Mouse (Mus musculus): ENCODE results near the gene Tbkbp1.

Tbkbp1 gene

GRCm38 (mm10) chr11:97138554-97139226, 12.6 kb downstream of the Tbkbp1 start:
- in situ Hi-C loops (cut with MboI; ENCODE audit: low pct_unique_long_range_greater_than_20kb in 1 of 2, low sequenced_read_pairs in 2 of 2, unreplicated experiment in 1 of 2), result no loop called here

DNA sequence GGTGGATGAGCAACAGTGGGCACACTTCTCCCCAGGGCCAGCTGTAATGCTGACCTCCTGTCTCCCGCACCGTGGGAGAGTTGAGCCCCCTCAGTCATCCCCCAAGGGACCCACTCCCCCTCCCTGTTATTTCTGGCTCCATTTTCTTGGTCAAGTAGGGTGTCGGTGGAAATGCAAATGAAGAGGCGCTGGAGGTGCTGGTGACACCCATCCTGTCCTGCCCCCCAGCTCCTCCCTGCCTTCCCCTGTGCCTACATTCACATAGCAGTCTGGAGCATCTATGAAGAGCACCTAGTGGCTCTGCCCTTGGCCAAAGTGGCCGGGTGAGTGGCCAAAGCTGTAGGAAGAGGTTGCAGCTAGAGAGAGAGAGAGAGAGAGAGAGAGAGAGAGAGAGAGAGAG, 18.0 kb downstream of the Tbkbp1 start:
- in situ Hi-C loops (cut with MboI; ENCODE audit: low pct_unique_long_range_greater_than_20kb in 1 of 2, low sequenced_read_pairs in 2 of 2, unreplicated experiment in 1 of 2), result no loop called here

GRCm38 (mm10) chr11:97132185-97132584, 19.1 kb downstream of the Tbkbp1 start:
- in situ Hi-C loops (cut with MboI; ENCODE audit: low pct_unique_long_range_greater_than_20kb in 1 of 2, low sequenced_read_pairs in 2 of 2, unreplicated experiment in 1 of 2), result no loop called here

DNA sequence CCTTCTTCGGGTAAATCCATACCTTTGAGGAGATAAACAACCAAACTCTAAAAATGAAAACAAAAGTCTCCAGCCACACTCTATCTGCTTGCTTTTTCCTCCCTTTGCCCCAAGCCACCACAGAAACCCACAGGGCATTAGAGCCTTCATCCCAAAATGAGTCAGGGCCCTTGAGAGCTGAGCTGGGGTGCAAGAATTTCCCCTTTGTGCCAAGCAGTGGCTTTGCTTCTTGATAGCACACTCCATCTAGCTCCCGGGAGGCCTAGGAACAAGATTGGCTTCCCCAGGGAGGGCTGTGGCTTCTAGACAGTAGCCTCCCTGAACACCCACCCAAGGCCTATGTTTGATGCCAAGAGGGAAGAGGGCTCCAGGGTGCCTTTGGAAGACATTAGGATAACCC, 19.6 kb downstream of the Tbkbp1 start:
- in situ Hi-C loops (cut with MboI; ENCODE audit: low pct_unique_long_range_greater_than_20kb in 1 of 2, low sequenced_read_pairs in 2 of 2, unreplicated experiment in 1 of 2), result no loop called here

- in situ Hi-C loops (cut with MboI; ENCODE audit: low pct_unique_long_range_greater_than_20kb in 1 of 2, low sequenced_read_pairs in 2 of 2, unreplicated experiment in 1 of 2), result no loop called here
Observed at GRCm38 (mm10) chr11:97130318-97130717, 21.0 kb downstream of the Tbkbp1 start.

- in situ Hi-C loops (cut with MboI; ENCODE audit: low pct_unique_long_range_greater_than_20kb in 1 of 2, low sequenced_read_pairs in 2 of 2, unreplicated experiment in 1 of 2), result no loop called here
Observed at GRCm38 (mm10) chr11:97128956-97129355, 22.3 kb downstream of the Tbkbp1 start.

- in situ Hi-C loops (cut with MboI; ENCODE audit: low pct_unique_long_range_greater_than_20kb in 1 of 2, low sequenced_read_pairs in 2 of 2, unreplicated experiment in 1 of 2), result no loop called here
Observed at GRCm38 (mm10) chr11:97127470-97128223, 23.6 kb downstream of the Tbkbp1 start.

DNA sequence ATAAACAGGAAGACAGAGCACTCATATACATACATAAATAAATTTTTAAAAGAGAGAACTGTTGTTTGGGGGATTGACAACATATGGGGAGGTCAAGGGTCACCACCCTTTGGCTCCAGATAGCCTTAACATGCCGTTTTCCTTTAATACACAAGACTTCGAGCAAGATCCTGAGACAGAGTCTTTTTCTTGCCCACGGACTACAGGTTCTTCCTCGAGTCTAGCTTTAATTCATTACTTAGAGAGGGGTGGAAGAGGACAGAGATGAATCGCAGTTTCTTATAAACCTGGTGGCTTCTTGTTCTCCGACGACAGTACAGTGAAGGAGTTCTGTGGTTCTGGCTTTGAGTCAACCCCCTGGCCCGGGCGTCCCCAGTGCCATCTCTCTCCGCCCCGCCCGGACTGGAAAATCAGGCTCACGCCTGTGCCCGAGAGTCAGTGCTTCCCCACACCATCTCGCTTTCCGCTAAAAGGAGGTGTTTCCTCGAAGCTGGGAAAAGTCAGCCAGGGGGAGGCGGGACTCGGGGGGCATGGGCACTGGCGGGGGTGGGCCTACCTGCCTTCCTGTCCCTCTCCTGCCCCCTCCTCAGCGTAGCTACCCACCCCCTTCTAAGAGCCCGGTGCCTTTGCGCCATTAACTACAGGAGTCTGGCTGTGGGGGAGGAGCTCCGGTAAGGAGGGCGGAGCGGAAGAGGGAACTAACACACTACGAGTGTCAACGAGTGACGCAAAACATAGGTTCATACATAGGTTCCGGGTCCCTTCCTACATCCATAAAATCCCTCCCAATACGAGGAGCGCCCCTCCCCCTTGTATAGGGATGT, 24.4 kb downstream of the Tbkbp1 start:
- in situ Hi-C loops (cut with MboI; ENCODE audit: low pct_unique_long_range_greater_than_20kb in 1 of 2, low sequenced_read_pairs in 2 of 2, unreplicated experiment in 1 of 2), result no loop called here

GRCm38 (mm10) chr11:97124266-97125036, 26.8 kb downstream of the Tbkbp1 start:
- in situ Hi-C loops (cut with MboI; ENCODE audit: low pct_unique_long_range_greater_than_20kb in 1 of 2, low sequenced_read_pairs in 2 of 2, unreplicated experiment in 1 of 2), result no loop called here

- in situ Hi-C loops (cut with MboI; ENCODE audit: low pct_unique_long_range_greater_than_20kb in 1 of 2, low sequenced_read_pairs in 2 of 2, unreplicated experiment in 1 of 2), result no loop called here
Observed at GRCm38 (mm10) chr11:97123282-97123890, 27.9 kb downstream of the Tbkbp1 start.

DNA sequence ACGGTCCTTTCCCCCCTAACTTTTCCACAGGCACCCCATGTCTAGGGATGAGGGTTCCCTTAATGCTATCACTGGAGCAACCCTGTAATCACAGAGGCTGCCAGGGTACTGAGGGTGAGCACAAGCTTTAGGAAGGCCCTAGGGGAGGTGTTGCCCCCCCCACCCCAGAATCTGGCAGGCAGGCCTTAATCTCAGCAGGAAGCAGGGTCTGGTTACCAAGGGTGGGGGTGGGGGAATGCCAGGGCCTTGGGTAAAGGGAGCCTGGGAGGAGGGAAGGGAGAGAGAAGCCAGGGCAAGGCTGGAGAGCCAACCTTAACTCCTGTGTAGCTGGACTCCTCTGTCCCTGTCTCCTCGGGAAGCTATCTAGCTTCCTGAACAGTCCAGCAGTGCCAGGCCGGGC, 30.7 kb downstream of the Tbkbp1 start:
- in situ Hi-C loops (cut with MboI; ENCODE audit: low pct_unique_long_range_greater_than_20kb in 1 of 2, low sequenced_read_pairs in 2 of 2, unreplicated experiment in 1 of 2), result no loop called here

- in situ Hi-C loops (cut with MboI; ENCODE audit: low pct_unique_long_range_greater_than_20kb in 1 of 2, low sequenced_read_pairs in 2 of 2, unreplicated experiment in 1 of 2), result no loop called here
Observed at GRCm38 (mm10) chr11:97120221-97120620, 31.1 kb downstream of the Tbkbp1 start.

- in situ Hi-C loops (cut with MboI; ENCODE audit: low pct_unique_long_range_greater_than_20kb in 1 of 2, low sequenced_read_pairs in 2 of 2, unreplicated experiment in 1 of 2), result no loop called here
Observed at GRCm38 (mm10) chr11:97115797-97116196, 35.5 kb downstream of the Tbkbp1 start.

DNA sequence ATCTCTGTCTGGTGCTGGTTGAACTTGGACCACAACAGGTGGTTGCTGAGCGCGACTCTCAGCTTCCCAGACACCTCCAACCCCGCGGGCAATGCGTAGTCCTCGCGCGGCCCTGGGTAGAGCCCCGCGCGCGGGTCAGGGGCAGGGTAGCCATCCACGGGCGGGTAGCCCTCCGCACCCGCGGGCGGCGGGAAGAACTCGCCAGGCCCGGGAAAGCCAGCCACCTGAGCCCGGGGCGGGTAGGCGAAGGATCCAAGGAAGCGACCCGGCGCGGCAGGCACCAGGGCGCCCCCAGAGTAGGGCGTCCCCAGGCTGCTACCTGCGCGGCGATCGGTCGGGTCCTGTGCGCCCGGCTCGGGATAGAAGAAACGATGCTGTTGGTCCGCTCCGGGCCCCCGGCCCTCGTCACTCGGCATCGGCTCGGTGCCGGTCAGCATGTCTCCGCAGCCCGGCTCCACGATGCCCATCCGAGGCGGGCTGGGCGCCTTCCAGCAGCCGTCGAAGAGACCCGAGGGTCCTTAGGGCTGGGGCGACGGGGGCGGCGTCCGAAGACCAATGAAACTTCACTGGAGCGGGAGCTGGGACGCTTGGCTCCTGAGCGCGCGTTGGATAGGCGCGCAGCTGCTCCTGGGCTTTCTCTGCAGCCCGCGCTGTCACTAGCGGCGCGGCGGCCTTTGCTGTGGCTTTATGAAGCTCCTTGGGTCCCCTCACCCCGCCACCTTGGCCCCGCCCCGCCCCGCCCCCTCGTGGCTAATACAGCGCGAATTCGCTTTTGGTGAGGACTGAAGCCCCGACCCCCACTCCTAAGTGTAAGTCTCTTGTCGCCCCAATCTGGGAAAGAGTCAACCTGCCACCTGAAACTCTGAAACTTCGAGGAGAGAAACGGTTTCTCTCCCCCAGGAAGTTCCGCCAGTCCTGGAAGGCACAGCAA, 36.4 kb downstream of the Tbkbp1 start, which contains the start of gene Tbx21:
TSS of gene Tbx21 (minus strand) at position 661 of the 931 bp plus-strand sequence.
- in situ Hi-C loops (cut with MboI; ENCODE audit: low pct_unique_long_range_greater_than_20kb in 1 of 2, low sequenced_read_pairs in 2 of 2, unreplicated experiment in 1 of 2), result no loop called here

DNA sequence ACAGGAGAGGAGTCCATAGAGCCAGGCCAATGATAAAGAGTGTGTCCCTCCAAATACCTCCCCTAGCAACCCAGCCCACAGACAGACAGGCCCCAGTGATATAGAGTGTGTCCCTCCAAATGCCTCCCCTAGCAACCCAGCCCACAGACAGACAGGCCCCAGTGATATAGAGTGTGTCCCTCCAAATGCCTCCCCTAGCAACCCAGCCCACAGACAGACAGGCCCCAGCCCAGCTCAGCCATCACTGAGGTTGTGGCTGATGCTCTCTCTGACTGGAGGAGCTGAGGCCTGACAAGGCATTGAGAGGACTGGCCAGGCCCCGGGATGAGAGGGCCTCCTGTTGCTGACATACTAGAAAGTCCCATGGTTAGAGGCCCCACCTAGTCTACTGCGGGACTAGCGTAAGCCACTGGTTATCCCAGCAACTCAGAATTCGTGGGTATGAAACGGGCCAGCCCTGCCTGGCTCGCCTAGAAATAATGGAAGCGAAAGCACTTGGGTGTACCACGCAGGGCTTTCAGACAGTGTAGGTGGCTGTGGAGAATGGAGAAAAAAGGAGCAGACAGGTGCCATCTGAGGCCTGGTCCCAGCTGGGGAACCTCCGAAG, 38.7 kb downstream of the Tbkbp1 start:
- in situ Hi-C loops (cut with MboI; ENCODE audit: low pct_unique_long_range_greater_than_20kb in 1 of 2, low sequenced_read_pairs in 2 of 2, unreplicated experiment in 1 of 2), result no loop called here

- in situ Hi-C loops (cut with MboI; ENCODE audit: low pct_unique_long_range_greater_than_20kb in 1 of 2, low sequenced_read_pairs in 2 of 2, unreplicated experiment in 1 of 2), result no loop called here
Observed at GRCm38 (mm10) chr11:97108976-97109375, 42.3 kb downstream of the Tbkbp1 start.

GRCm38 (mm10) chr11:97104091-97104483, 47.2 kb downstream of the Tbkbp1 start:
- in situ Hi-C loops (cut with MboI; ENCODE audit: low pct_unique_long_range_greater_than_20kb in 1 of 2, low sequenced_read_pairs in 2 of 2, unreplicated experiment in 1 of 2), result no loop called here
